Mouse (Mus musculus): ENCODE data around the gene Mgat4c.
A peak's percentile ranks its signal among the peaks of the same experiment; 100 is the strongest.

The Mgat4c gene

DNA sequence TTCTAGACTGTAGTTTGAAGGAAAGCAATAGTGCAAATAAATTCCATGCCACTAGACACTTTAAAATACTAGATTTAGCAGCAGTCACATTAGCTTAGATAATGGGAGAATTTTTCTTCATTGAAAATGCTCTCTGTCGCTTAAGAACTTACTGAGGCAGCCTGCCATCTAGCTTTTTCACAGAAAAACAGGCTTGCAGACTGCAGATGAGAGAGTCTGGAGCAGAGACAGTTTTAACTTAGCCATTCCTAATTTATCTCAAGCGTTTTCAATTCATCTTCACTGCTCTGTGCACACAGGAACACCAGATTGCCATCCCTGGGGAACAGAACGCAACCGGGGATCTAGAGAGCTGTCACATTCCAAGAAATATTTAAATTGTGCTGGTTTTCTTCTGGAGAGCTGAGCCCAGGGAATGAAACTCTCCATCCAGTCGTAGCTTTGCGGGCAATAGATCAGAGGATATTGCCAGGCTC, at the start of gene Mgat4c:
TSS of gene Mgat4c (plus strand) at position 51 of the 476 bp plus-strand sequence.
- no peak for DNase-seq (ENCODE audit: low read depth)

DNA sequence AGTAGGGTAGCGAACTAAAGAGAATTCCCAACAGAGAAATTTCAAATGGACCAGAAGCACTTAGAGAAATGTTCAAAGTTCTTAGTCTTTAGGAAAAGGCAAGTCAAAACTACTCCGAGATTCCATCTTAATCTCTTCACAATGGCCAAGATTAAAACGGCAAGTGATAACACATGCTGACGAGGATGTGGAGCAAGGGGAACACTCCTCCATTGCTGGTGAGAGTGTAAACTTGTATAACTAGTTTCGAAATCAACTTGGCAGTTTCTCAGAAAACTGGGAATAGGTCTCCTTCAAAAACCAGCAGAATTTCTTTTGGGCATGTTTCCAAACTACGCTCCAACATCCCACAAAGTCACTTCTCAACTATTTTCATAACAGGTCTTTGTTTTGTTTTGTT, 46.0 kb upstream of the Mgat4c start:
- peak; percentile 53 for DNase-seq (ENCODE audit: low read depth)

DNA sequence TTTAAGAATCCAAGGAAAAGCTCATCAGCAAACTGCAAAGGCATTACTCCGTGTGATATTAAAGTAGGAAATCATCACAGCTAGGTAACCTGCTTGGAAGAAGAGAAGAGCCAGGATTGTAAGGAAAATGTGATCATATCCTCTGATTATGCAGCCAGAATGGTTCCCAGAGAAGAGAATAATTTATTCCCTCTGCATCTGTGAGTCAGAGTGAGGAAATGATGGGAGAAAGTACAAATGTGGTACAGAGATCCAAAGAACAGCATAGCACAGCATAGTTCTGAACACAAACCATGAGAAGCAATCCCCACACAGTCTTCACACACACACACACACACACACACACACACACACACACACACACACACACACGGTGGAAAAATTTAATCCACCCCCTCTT, 40.2 kb upstream of the Mgat4c start:
- no peak for DNase-seq (ENCODE audit: low read depth)

DNA sequence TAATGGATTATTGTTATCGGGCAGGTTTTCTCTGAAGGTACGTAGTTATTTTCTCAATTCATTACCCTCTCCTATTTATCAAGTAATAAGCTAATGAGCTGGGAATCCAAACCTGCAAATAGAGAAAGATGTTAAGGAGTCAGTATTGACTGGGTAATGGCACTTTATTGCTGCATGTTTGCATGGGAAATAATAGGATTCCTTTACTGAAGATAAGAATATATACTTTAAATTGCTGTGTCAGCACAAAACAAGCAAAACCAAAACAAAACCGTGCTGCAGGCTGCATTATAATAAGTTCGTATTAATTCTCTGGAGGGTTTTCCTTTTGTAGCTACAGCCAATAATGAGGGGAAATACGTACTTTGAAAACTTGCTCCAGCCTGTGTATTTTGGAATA, 627 bp downstream of the Mgat4c start:
- no peak for DNase-seq (ENCODE audit: low read depth)

DNA sequence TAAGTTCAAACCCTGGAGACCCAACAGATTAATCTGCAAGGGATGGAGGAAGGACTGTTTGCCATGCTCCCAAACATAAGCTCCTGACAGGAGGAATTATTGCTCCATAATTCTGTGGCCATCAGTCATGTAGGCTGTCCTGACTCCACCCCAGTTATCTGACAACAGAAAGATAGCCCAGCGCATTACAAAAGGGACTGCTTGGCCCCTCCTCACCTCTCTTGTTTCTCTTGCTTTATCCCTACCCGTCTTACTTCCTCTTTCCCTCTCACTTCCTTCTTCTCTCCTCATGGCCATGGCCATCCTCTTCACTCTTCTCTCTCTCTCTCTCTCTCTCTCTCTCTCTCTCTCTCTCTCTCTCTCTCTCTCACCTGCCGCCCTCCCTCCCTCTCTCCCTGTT, 80.5 kb downstream of the Mgat4c start:
- no peak for DNase-seq (ENCODE audit: low read depth)

DNA sequence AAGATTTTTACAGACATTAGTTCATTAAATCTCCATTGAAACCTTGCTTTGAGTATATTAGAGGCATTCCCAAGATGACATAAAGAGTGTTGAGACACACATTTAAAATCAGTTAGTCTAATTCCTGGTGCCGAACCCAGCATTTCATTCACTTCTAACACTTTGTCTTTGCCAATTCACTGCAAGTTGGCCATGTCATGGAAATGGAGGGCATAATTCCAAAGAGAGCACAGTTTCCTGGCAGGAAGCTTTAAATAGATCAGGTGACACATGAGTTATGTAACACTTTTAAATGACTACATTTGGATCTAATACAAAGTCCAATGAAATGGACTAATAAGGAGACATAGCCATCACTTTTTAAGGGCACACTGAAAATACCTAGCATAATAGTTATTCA, 89.4 kb downstream of the Mgat4c start:
- no peak for DNase-seq (ENCODE audit: low read depth)

DNA sequence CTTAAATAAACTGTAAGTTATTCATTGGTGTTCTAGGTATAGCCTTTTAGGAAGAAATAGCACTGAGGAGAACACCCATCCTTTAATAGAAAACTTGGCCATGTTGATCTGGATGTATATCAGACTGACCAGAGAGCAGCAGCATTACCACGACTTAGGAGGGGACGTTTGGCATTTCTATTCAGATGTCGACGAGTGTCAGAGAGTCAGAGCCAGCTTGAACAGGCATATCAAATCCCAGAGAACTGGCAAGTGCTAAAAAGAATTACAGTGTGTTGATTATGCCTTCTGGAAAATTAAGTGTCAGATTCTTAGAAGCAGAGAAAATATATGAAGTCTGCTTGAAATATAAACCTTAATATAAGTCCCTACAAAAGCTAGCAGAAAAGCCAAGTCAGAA, 89.9 kb downstream of the Mgat4c start:
- DNase-seq (ENCODE audit: low read depth): no peak

DNA sequence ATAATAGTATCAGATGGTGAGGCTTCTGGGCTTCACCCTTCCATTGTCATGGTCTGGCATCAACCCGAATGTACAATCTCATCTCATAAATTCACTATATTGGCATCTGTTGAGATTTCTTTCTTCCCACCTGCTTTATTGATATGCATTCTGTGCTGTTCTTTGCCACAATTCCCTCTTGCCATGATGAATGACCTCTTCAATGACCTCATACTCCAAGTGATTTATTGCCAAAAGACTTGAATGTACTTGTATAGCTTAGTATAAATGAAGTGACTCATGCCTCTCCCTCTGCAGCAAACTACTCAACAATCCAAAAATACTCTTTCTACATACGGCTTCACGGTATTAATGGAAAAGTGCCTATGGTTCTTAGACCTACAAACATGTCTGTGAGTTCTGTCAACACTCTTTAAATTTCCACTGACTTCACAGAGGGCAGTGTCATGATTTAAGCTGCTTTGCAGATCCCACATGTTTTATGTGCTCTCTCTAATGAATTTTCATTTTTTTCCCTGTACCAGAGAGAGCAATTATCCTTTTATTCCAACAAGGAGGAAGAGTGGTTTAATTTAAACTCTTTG, 102.0 kb downstream of the Mgat4c start:
- DNase-seq (ENCODE audit: low read depth): peak; percentile 2

DNA sequence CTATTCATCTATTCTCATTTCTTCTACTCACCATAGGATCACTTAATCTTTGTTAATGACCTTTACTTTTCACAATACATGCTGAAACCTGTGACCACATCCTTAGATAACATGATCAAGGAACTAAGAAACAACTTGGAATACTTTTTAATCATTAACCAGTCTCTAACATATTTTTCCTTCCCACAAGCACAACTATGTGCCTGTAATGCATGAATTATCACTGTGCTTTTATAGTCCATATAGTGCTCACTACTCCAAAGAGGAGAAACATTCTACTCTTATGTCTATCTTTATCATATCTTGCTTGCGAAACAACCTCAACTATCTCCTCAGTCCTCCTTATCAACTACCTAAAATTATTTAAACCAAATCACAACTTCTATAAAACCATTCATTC, 114.2 kb downstream of the Mgat4c start:
- no peak for DNase-seq (ENCODE audit: low read depth)

DNA sequence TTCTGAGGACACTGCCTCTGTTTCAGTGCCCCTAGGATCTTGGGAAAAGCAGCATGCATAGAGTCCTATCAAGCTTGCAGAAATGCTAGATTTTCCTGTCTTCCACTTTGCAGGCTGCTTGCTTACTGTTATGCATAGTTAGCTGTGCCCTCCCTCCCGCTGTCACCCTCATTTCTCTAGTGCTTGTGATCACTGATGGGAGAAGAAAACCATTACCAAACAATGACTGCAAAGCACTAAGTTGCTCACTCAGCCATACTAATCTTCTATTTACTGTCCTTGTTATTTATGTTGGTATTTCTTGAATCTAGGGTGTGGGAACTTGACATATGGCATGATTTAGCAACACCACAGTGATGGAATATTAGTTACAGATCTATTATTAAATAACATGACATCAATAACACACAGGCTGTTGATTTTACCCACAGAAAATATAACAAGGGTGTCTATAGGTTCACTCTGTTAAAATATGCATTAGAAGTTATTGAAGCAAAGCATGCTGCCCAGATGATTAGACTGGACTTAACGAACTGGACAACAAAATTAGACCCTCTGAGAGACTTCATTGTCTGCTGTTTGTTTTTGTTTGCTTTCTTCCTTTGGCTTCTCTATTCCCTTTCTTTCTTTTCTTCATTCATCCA, 117.7 kb downstream of the Mgat4c start:
- no peak for DNase-seq (ENCODE audit: low read depth)

DNA sequence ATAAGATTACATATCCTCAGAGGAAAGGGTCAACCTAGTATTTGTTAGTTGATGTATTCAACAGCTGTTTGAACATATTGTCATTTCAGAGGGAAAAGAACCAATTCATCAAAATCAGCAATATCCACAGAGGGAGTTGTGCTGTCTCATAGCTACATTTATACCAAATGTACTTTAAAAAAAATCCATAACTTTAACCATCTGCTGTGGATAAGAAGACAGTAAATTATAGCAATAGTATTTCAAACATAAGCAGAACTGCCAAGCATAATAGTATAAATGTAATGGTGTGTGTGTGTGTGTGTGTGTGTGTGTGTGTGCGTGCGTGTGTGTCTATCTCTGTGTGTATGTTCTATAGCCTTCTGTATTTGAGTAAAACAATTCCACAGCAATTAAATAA, 127.5 kb downstream of the Mgat4c start:
- DNase-seq (ENCODE audit: low read depth): no peak

DNA sequence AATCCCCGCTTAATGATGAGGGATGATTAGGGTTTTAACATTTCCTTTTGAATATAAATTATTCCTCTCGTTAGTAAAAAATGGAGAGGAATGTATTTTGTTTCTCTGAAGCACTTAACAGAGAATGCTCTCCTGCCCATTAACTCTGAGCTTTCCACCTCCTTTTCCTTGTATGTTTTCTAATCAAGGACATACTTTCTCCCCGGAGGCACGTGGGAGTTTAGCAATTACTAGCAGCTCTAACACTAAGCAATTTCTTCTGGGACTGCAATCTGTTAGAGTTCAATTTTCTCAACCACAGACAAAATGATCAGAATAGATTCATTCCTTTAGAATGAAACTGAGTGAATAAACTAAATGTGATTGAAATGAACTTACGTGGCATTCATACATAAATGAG, 135.6 kb downstream of the Mgat4c start:
- no peak for DNase-seq (ENCODE audit: low read depth)

DNA sequence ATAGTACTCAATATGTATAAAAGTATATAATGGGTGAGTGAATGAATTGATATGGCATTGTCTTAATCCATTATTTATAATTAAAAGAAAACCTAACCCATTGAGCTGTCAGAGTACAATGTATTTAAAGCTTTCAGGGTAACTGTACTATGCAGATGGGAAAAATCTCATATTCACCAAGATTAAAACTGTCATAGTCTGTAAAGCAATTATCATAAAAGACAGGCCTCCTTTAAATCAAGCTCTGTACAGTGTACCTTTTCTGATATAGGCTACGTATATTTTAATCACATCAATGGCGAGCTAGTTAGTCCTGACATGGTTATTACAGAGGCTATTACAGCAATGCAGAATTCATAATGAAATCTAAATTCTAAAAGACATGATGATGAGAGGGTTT, 146.7 kb downstream of the Mgat4c start:
- DNase-seq (ENCODE audit: low read depth): no peak

DNA sequence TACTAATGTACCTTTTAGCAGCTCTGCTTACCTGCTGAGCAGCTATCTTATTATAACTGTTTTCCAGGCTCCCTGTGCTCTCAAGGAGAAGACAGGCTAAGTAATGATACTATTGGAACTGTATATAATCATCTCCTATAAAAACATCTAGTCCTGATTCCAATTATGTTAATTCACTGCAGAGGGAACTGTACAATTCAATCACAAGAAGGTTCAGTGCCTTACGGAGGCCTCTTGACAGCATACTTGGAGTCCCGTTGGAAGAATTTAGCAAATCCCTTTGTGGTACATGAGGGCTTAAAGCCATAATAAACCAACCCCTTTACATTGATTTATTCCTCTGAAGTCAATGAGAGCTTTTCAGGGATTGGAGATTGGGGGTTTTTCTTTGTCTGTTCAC, 174.8 kb downstream of the Mgat4c start:
- DNase-seq (ENCODE audit: low read depth): no peak

DNA sequence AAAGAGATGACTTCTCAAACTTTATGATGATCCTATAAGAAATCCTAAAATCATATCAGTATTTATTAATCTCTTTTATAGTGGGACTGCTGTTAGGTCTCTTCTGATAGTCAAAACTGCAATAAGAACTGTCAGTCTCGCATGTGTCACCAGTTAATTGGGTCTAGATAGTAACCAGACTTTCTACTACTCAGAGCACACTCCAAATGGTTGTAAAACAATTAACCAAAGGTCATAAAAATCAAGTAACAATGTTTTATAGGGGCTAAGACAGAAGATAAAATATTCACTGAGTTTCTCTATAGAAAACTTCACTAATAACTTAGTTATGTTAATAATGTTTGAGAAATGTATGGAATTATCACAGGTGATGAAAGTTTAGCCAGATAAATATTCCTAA, 208.6 kb downstream of the Mgat4c start:
- DNase-seq (ENCODE audit: low read depth): no peak

DNA sequence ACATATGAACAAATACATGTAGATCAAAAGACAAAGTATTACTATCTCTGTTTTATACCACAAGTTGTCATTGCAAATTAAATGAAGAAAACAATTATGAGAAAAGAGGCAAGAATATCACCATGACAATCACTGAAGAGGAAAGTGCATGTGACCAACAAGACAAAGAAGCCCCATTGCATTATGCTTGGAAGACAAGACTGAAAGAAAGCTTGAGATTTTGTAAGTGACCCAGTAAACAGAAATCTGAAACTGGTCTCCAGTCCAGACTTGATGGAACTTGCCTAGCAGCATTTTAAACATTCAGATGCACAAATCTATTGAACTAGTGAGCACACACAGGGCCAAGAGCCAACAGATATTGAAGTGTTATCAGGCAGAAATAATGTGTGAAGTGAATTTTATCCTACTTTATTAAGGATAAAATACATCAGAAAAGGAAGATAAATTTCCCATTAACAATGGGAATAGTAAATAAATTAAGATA, 236.1 kb downstream of the Mgat4c start:
- DNase-seq (ENCODE audit: low read depth): no peak

DNA sequence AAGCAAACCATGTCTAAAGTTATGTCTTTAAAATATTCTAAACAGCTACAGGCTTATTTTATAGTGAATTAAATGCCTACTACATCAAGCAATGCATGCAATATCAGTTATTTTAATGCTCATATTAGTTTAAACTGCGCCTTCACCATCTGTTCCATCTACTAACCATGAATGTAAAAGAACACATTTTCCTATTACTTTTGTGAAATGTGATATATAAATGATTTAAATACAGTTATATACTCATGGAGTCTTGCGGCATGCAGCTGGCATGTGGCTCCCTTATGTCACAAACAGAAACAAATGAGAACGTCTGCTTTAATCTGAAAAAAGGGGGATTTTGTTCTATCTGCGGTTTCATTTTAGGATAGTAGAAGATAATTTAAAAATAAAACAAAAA, 316.3 kb downstream of the Mgat4c start:
- no peak for DNase-seq (ENCODE audit: low read depth)

DNA sequence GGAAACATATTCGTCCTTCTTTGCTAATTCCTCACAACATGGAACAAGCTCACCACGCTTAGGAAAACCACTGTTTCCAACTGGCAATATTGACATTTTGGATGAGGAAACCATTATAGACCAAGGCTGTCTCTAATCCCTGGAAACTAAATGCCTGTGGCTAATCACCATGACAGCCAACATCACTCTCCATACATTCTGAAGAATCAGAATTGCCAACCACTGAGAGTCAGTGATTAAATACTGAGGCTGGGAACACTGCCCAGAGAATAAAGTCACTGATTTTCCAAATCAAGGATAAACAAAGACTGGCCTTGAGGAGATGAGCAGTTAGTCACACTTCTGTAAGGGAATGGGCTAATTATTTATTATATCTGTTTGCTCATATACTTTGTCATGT, 361.2 kb downstream of the Mgat4c start:
- no peak for DNase-seq (ENCODE audit: low read depth)

DNA sequence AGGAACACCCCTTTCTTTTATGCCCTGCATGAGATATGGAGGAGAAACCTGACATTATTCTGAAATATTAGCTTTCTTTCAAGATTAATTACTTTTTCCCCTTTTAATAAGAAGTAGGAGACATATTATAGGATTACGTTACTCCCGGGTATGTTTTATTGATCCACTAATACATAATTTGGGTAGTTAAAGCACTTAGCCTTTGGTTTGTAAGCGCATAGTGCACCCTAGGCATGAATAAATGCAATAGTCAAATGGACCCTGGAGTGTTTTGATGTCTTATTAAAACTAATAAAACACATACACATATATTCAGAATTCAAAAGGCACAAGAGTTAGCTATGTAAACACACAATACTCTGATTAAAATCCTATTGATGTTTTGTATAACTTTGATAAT, 374.9 kb downstream of the Mgat4c start:
- DNase-seq (ENCODE audit: low read depth): no peak

DNA sequence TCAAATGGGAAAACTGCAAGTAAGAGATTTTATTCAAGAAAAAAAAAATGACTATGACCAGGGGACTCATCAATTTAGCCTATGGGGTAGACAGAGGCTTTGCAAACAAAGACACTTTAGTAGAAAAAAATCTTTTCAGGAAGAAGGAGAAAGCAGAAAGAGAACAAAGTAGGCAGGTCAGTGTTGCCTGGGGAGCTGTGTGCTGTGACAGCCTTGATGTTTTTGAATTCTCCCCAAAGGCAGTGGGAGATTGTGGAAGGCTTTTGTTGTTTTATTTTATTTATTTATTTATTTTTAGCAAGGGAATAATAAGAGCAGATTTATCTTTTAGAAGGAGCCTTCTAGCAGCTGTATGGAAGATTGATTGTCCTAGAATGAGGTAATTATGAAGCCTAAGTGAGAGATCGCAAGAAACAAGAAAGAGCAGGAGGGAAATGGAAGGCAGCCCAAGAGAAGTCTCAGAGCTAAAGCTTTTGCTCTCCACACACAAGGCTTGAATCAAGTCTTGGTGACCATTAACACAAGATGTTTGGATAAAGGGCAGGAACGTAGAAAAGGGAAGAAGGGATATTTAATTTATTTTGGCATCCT, 375.8 kb downstream of the Mgat4c start:
- no peak for DNase-seq (ENCODE audit: low read depth)

DNA sequence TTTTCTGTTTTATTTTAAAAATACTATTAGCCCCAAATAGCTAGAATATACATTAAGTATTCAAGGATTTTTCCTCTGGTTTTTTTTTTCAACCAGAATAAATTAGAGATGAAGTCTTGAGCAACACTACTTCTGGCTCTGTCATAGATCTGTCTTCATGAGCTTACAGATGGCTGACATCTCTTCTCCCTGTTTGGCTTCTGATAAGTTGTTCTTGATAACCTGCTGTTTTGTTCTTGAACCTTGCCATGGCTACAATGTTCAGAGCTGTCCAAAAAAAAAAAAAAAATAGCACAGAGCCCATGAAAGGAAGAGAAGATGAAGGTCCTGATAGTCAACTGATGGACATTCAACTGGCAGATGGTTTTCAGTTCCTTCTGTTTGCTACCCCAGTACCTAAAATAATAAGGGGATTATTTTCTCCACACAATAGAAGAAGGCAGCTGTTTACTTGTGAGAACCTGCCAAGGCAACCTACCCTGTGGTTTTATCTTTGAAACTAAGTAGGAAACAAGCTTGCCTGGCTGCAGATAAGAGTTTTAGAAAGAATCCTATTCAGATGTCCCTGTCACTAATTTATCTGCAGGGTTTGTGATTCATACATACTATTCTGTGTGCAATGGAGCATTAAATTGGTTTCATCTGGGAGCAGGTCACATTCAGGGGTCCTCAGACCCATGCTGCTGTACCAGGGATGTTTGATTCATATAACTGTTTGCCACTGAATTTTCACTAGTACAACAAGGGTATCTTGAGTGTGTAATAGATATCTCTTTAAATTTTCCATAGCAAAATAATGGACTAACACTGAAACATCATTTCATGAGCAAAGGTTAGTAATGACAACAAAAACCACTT, 393.5 kb downstream of the Mgat4c start:
- no peak for DNase-seq (ENCODE audit: low read depth)

DNA sequence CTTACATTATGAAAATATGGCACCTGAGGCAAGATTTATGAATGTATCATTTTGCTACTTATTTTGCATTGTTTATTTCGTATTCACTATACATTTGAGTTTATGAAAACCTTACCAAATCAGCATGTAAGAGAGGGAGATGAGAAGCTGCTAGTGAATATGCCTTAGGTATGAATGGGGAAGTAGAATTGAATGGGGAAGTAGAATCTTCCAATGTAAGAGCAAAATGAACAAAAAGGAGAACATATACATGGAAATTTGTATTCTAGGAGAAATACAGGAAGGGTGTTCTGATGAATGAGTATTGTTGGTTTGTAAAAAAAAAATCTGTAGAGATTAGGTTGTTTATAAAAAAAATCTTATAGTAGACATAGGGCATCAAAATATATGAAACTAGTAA, 441.9 kb downstream of the Mgat4c start:
- DNase-seq (ENCODE audit: low read depth): no peak

DNA sequence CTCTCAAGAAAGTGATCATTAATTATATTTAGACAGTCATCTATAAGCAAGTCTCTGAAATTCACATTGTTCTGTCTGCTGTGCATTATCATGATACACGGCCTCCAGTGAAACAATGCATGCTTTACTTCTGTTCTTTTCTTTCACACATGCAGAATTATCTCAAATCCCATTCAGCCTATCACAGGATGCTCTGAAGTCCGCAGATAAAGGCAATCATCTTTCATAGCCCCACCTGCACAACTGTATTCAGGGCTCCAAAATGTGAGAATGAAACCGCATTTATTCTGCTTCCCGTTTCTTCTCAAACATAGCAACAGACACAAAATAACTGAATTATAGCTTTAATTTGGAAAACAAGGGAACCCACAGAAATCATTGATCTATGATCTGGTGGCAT, 446.1 kb downstream of the Mgat4c start:
- DNase-seq (ENCODE audit: low read depth): no peak

Measured in NIH3T3 (cell line).